Mouse (Mus musculus): ENCODE data around the gene Aff4. TPM values are rescaled to one million over a fixed set of nuclear protein-coding genes. Genes with fewer than 3 reads are reported as not detected.

Aff4 gene
- polyA plus RNA-seq, 1 experiment from 2014 or later, result 38.0 TPM

GRCm38 (mm10) chr11:53345738-53346137 lies 4.9 kb upstream of the Aff4 start:
- no peak for DNase-seq (ENCODE audit: low spot score)
- H3K27ac ChIP-seq, result no peak overlapping the region
- no peak overlapping the region for H3K4me3 ChIP-seq
- H3K36me3 ChIP-seq, result no peaks in the 10 kb centered on the region
- no peaks in the 10 kb centered on the region for H3K9me3 ChIP-seq (replicated peaks)
- 20% methylated on average over 2 of the region's 2 CpGs for WGBS
- H3K4me1 ChIP-seq, result peaks cover 10% of the 10 kb centered on the region; the same call in 1 of the 2 replicates
- no peaks in the 10 kb centered on the region for H3K27me3 ChIP-seq (ENCODE audit: low read depth, poor library complexity, severe bottlenecking)

- H3K36me3 ChIP-seq, result peaks cover 25% of the 10 kb centered on the region
- peak overlapping the region; percentile 98 for H3K27ac ChIP-seq
- peaks cover 6% of the 10 kb centered on the region for H3K4me1 ChIP-seq
- peak; percentile 76 for DNase-seq (ENCODE audit: low spot score)
- no peaks in the 10 kb centered on the region for H3K9me3 ChIP-seq (replicated peaks)
- under 1% methylated on average over 35 of the region's 35 CpGs for WGBS
- H3K4me3 ChIP-seq, result peak overlapping the region; percentile 93
- H3K27me3 ChIP-seq (ENCODE audit: low read depth, poor library complexity, severe bottlenecking), result no peaks in the 10 kb centered on the region
These were observed 750 bp downstream of the Aff4 start for GRCm38 (mm10) chr11:53351224-53351942.

- no peaks in the 10 kb centered on the region for H3K9me3 ChIP-seq (replicated peaks)
- no peaks in the 10 kb centered on the region for H3K27me3 ChIP-seq (ENCODE audit: low read depth, poor library complexity, severe bottlenecking)
- H3K4me3 ChIP-seq, result peak overlapping the region; percentile 93
- 9% methylated on average over 14 of the region's 14 CpGs for WGBS
- no peak for DNase-seq (ENCODE audit: low spot score)
- peak overlapping the region; percentile 98 for H3K27ac ChIP-seq
- peaks cover 32% of the 10 kb centered on the region for H3K36me3 ChIP-seq
- H3K4me1 ChIP-seq, result peaks cover 6% of the 10 kb centered on the region
These were observed 1.4 kb downstream of the Aff4 start for GRCm38 (mm10) chr11:53351943-53352590.

- no peaks in the 10 kb centered on the region for H3K9me3 ChIP-seq (replicated peaks)
- no peaks in the 10 kb centered on the region for H3K27me3 ChIP-seq (ENCODE audit: low read depth, poor library complexity, severe bottlenecking)
- no peak for DNase-seq (ENCODE audit: low spot score)
- 97% methylated on average over 5 of the region's 5 CpGs for WGBS
- peaks cover 65% of the 10 kb centered on the region for H3K36me3 ChIP-seq
- no peaks in the 10 kb centered on the region for H3K4me1 ChIP-seq
- no peak overlapping the region for H3K4me3 ChIP-seq
- no peak overlapping the region for H3K27ac ChIP-seq
These were observed 8.0 kb downstream of the Aff4 start for GRCm38 (mm10) chr11:53358504-53359155.

GRCm38 (mm10) chr11:53367032-53367431 lies 16.4 kb downstream of the Aff4 start:
- DNase-seq (ENCODE audit: low spot score), result no peak
- WGBS, result 90% methylated on average over 2 of the region's 2 CpGs
- Histone ChIP-seq H3K4me3 (no peak overlapping the region), H3K27ac (no peak overlapping the region), H3K4me1 (no peaks in the 10 kb centered on the region), H3K27me3 (ENCODE audit: low read depth, poor library complexity, severe bottlenecking) (no peaks in the 10 kb centered on the region), H3K36me3 (peaks cover 55% of the 10 kb centered on the region), H3K9me3 (replicated peaks) (no peaks in the 10 kb centered on the region)

- 81% methylated on average over 1 of the region's 1 CpGs for WGBS
- DNase-seq (ENCODE audit: low spot score), result no peak
- peaks cover 87% of the 10 kb centered on the region for H3K36me3 ChIP-seq
- no peak overlapping the region for H3K4me3 ChIP-seq
- no peak overlapping the region for H3K27ac ChIP-seq
- H3K4me1 ChIP-seq, result no peaks in the 10 kb centered on the region
- H3K9me3 ChIP-seq (replicated peaks), result no peaks in the 10 kb centered on the region
- no peaks in the 10 kb centered on the region for H3K27me3 ChIP-seq (ENCODE audit: low read depth, poor library complexity, severe bottlenecking)
These were observed 28.3 kb downstream of the Aff4 start for GRCm38 (mm10) chr11:53378918-53379317.

- Histone ChIP-seq H3K9me3 (replicated peaks) (no peaks in the 10 kb centered on the region), H3K4me1 (no peaks in the 10 kb centered on the region), H3K4me3 (no peak overlapping the region), H3K27me3 (ENCODE audit: low read depth, poor library complexity, severe bottlenecking) (no peaks in the 10 kb centered on the region), H3K27ac (no peak overlapping the region), H3K36me3 (peaks cover 88% of the 10 kb centered on the region)
- DNase-seq (ENCODE audit: low spot score), result no peak
- WGBS, result 94% methylated on average over 2 of the region's 2 CpGs
These were observed 33.3 kb downstream of the Aff4 start for GRCm38 (mm10) chr11:53383758-53384428.

GRCm38 (mm10) chr11:53393856-53394255 lies 43.2 kb downstream of the Aff4 start:
- no peaks in the 10 kb centered on the region for H3K27me3 ChIP-seq (ENCODE audit: low read depth, poor library complexity, severe bottlenecking)
- no peak overlapping the region for H3K27ac ChIP-seq
- no peaks in the 10 kb centered on the region for H3K9me3 ChIP-seq (replicated peaks)
- no peak overlapping the region for H3K4me3 ChIP-seq
- no peak for DNase-seq (ENCODE audit: low spot score)
- H3K4me1 ChIP-seq, result no peaks in the 10 kb centered on the region
- 92% methylated on average over 1 of the region's 1 CpGs for WGBS
- peaks cover 89% of the 10 kb centered on the region for H3K36me3 ChIP-seq

- Histone ChIP-seq H3K27me3 (ENCODE audit: low read depth, poor library complexity, severe bottlenecking) (no peaks in the 10 kb centered on the region), H3K4me1 (no peaks in the 10 kb centered on the region), H3K36me3 (peaks cover 97% of the 10 kb centered on the region), H3K27ac (no peak overlapping the region), H3K9me3 (replicated peaks) (no peaks in the 10 kb centered on the region), H3K4me3 (no peak overlapping the region)
- no peak for DNase-seq (ENCODE audit: low spot score)
- WGBS, result 96% methylated on average over 1 of the region's 1 CpGs
These were observed 53.0 kb downstream of the Aff4 start for GRCm38 (mm10) chr11:53403638-53404037.

- Histone ChIP-seq H3K9me3 (replicated peaks) (no peaks in the 10 kb centered on the region), H3K36me3 (peaks cover 98% of the 10 kb centered on the region), H3K4me1 (no peaks in the 10 kb centered on the region), H3K27me3 (ENCODE audit: low read depth, poor library complexity, severe bottlenecking) (no peaks in the 10 kb centered on the region), H3K4me3 (no peak overlapping the region), H3K27ac (no peak overlapping the region)
- DNase-seq (ENCODE audit: low spot score), result no peak
These were observed 61.1 kb downstream of the Aff4 start for GRCm38 (mm10) chr11:53411738-53412137.

- Histone ChIP-seq H3K4me1 (no peaks in the 10 kb centered on the region), H3K4me3 (no peak overlapping the region), H3K36me3 (peaks cover 99% of the 10 kb centered on the region), H3K27me3 (ENCODE audit: low read depth, poor library complexity, severe bottlenecking) (no peaks in the 10 kb centered on the region), H3K9me3 (replicated peaks) (no peaks in the 10 kb centered on the region), H3K27ac (no peak overlapping the region)
- DNase-seq (ENCODE audit: low spot score), result no peak
- 98% methylated on average over 4 of the region's 4 CpGs for WGBS
These were observed 63.2 kb downstream of the Aff4 start for GRCm38 (mm10) chr11:53413871-53414270.

- DNase-seq (ENCODE audit: low spot score), result no peak
- Histone ChIP-seq H3K4me1 (no peaks in the 10 kb centered on the region), H3K36me3 (peaks cover 84% of the 10 kb centered on the region)
These were observed 67.4 kb downstream of the Aff4 start for GRCm38 (mm10) chr11:53418048-53418447.

GRCm38 (mm10) chr11:53423036-53423435 lies 72.4 kb downstream of the Aff4 start, which contains the start of gene Leap2:
Gene Leap2 (minus strand): TSS chr11:53423170.
- H3K27me3 ChIP-seq (ENCODE audit: low read depth, poor library complexity, severe bottlenecking), result no peaks in the 10 kb centered on the region
- H3K9me3 ChIP-seq (replicated peaks), result no peaks in the 10 kb centered on the region
- 91% methylated on average over 4 of the region's 4 CpGs for WGBS
- H3K4me3 ChIP-seq, result no peak within 1 kb of the TSS
- peaks cover 39% of the 10 kb centered on the region for H3K36me3 ChIP-seq
- no peak within 1 kb of the TSS for H3K27ac ChIP-seq
- no peak for DNase-seq (ENCODE audit: low spot score)
- no peaks in the 10 kb centered on the region for H3K4me1 ChIP-seq

More at GRCm38 (mm10) chr11:53418048-53418447, 67.4 kb downstream of the Aff4 start:
- H3K27me3 ChIP-seq (ENCODE audit: low read depth, poor library complexity, severe bottlenecking), result no peaks in the 10 kb centered on the region
- no peaks in the 10 kb centered on the region for H3K9me3 ChIP-seq (replicated peaks)
- no peak overlapping the region for H3K4me3 ChIP-seq
- H3K27ac ChIP-seq, result no peak overlapping the region

Measured in limb, embryonic 10.5 days (tissue).